Mouse (Mus musculus): ENCODE results near the gene Reg4.

- TF ChIP-seq CTCF (IDR thresholded peaks at IDR 0.05; ENCODE audit: borderline replicate concordance, control insufficient read depth, extremely low read depth, insufficient read depth, low read length, poor library complexity) (no peak), POLR2A (IDR thresholded peaks at IDR 0.05; ENCODE audit: control insufficient read depth, extremely low read depth, insufficient read depth, low read length, poor library complexity) (no peak)
Observed at GRCm38 (mm10) chr3:98221856-98222255, at the start of gene Reg4.

All from thymus, adult 2 months (tissue).